Mouse (Mus musculus): Measurements from ENCODE around the gene Ide. TPM values are rescaled to one million over a fixed set of nuclear protein-coding genes. Genes with fewer than 3 reads are reported as not detected.

Gene Ide
- polyA plus RNA-seq, 1 experiment from 2014 or later, result 64.6 TPM

DNA sequence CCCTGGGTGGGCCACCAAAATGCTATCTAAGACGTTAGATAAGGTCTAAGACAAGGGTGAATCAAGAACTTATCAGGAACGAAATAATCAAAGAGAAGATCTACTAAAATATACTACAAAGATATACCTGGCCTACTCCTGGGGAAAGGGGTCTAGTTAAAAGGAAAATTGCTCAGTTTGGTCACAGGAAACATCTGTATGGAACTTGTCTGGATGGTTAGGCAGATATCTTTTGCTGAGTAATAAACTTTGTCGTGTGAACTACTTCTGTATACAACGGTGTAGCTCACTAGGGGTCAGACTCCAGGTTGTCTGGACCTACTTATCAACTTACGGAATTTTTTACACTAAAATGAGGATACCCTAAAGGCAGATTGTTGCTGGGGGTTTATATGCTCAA lies 22.4 kb upstream of the Ide start:
- no peak overlapping the region for H3K4me3 ChIP-seq
- no peaks in the 10 kb centered on the region for H3K27me3 ChIP-seq (ENCODE audit: low read depth, poor library complexity, severe bottlenecking)
- no peak overlapping the region for H3K27ac ChIP-seq (replicated peaks)
- WGBS, result 77% methylated on average over 5 of the region's 5 CpGs
- no peak for DNase-seq (ENCODE audit: low spot score)
- no peaks in the 10 kb centered on the region for H3K36me3 ChIP-seq
- no peaks in the 10 kb centered on the region for H3K4me1 ChIP-seq
- no peaks in the 10 kb centered on the region for H3K9me3 ChIP-seq (replicated peaks)

- peaks cover 17% of the 10 kb centered on the region for H3K36me3 ChIP-seq
- H3K4me1 ChIP-seq, result no peaks in the 10 kb centered on the region
- H3K27me3 ChIP-seq (ENCODE audit: low read depth, poor library complexity, severe bottlenecking), result no peaks in the 10 kb centered on the region
- DNase-seq (ENCODE audit: low spot score), result no peak
- H3K27ac ChIP-seq (replicated peaks), result no peak overlapping the region
- no peaks in the 10 kb centered on the region for H3K9me3 ChIP-seq (replicated peaks)
- no peak overlapping the region for H3K4me3 ChIP-seq
- WGBS, result 95% methylated on average over 6 of the region's 6 CpGs
These were observed 15.7 kb upstream of the Ide start for GRCm38 (mm10) chr19:37353331-37353730.

DNA sequence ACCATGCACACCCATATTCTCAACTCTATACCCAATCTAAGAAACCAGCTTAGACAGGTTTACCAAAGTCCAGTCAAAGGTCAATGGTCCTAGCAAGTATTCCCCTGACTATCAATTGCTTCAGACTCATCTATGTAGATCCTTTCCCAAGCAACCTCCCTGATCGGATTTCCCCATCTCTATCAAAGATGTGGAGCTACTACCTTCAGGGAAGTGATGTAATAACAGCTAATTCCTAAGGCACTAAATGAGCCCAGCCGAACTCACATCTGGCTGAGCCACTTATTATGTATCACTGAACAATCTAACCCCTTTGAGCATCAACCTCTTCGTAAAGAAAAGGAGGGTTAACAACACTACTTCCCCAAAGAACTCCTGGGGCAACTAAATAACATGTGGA lies 15.1 kb upstream of the Ide start:
- no peak overlapping the region for H3K27ac ChIP-seq (replicated peaks)
- DNase-seq (ENCODE audit: low spot score), result no peak
- H3K27me3 ChIP-seq (ENCODE audit: low read depth, poor library complexity, severe bottlenecking), result no peaks in the 10 kb centered on the region
- no peak overlapping the region for H3K4me3 ChIP-seq
- no peaks in the 10 kb centered on the region for H3K9me3 ChIP-seq (replicated peaks)
- no peaks in the 10 kb centered on the region for H3K4me1 ChIP-seq
- WGBS, result 94% methylated on average over 3 of the region's 3 CpGs
- peaks cover 17% of the 10 kb centered on the region for H3K36me3 ChIP-seq

- DNase-seq (ENCODE audit: low spot score), result no peak
- Histone ChIP-seq H3K4me3 (no peak overlapping the region), H3K4me1 (no peaks in the 10 kb centered on the region), H3K27me3 (ENCODE audit: low read depth, poor library complexity, severe bottlenecking) (no peaks in the 10 kb centered on the region), H3K9me3 (replicated peaks) (no peaks in the 10 kb centered on the region), H3K27ac (replicated peaks) (no peak overlapping the region), H3K36me3 (peaks cover 17% of the 10 kb centered on the region)
These were observed 11.3 kb upstream of the Ide start for GRCm38 (mm10) chr19:37348952-37349351.

DNA sequence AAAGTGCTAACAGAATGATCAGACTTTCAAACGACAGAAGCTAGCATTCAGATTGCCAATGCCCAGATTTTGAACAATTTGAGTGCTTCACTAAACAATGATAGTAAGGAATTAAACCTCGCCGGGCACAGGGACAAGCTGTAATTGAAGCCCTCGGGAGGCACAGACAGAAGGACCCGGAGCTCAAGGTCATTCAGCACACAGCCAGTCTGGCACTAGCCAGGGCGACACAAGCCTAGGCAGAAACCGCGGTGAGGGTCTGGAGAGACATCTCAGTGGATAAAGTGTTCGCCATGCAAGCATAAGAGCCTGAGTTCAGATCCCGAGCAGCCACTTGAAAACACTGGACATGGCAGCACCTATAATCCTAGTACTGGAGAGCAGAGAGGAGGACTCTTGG lies 10.7 kb upstream of the Ide start:
- H3K27ac ChIP-seq (replicated peaks), result no peak overlapping the region
- H3K4me1 ChIP-seq, result no peaks in the 10 kb centered on the region
- DNase-seq (ENCODE audit: low spot score), result no peak
- no peak overlapping the region for H3K4me3 ChIP-seq
- H3K36me3 ChIP-seq, result peaks cover 17% of the 10 kb centered on the region
- 90% methylated on average over 10 of the region's 10 CpGs for WGBS
- no peaks in the 10 kb centered on the region for H3K9me3 ChIP-seq (replicated peaks)
- no peaks in the 10 kb centered on the region for H3K27me3 ChIP-seq (ENCODE audit: low read depth, poor library complexity, severe bottlenecking)

DNA sequence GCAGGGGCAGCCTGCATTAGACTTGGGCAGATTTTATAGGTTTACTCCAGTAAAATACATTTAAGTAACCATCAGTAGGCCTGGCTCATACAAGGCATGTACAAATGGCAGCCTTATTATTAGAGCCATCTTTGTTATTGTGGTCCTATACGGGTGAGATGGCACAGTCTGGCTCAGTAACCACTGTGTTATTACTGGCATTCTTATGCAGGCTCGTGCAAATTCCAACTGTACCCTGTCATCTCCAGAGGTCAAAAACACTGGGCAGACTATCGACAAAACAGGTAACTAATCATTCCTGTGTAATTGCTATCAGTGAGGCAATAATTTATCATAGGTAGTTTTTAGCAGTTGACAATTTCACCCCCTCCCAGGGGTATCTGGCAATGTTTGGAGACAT lies 8.6 kb upstream of the Ide start:
- no peak for DNase-seq (ENCODE audit: low spot score)
- no peaks in the 10 kb centered on the region for H3K9me3 ChIP-seq (replicated peaks)
- WGBS, result 88% methylated on average over 3 of the region's 3 CpGs
- no peak overlapping the region for H3K4me3 ChIP-seq
- no peaks in the 10 kb centered on the region for H3K27me3 ChIP-seq (ENCODE audit: low read depth, poor library complexity, severe bottlenecking)
- no peak overlapping the region for H3K27ac ChIP-seq (replicated peaks)
- peaks cover 2% of the 10 kb centered on the region; the same call in 1 of the 2 replicates for H3K36me3 ChIP-seq
- H3K4me1 ChIP-seq, result no peaks in the 10 kb centered on the region

DNA sequence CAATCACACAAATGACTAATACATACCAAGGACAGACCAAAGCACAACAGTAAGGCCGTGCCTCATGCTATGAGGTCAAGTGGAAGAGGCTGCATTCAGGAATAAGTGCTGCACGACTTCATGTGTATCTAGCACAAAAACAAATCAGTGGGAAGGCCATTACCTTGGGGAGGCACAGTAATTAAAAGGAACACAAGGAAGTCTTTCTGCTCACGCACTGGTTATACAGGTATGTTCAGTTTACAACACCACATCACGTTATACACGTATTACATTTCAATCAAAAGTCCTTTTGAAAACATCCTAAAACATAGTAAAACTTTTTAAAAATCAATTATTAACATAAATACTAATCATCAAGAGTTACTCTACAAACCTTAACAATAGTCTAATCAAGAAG lies 6.2 kb upstream of the Ide start:
- no peak for DNase-seq (ENCODE audit: low spot score)
- no peak overlapping the region for H3K27ac ChIP-seq (replicated peaks)
- H3K27me3 ChIP-seq (ENCODE audit: low read depth, poor library complexity, severe bottlenecking), result no peaks in the 10 kb centered on the region
- no peaks in the 10 kb centered on the region for H3K36me3 ChIP-seq
- no peaks in the 10 kb centered on the region for H3K9me3 ChIP-seq (replicated peaks)
- H3K4me3 ChIP-seq, result no peak overlapping the region
- H3K4me1 ChIP-seq, result no peaks in the 10 kb centered on the region
- WGBS, result 90% methylated on average over 5 of the region's 5 CpGs

GRCm38 (mm10) chr19:37340931-37341330 lies 3.3 kb upstream of the Ide start:
- WGBS, result 81% methylated on average over 5 of the region's 5 CpGs
- no peaks in the 10 kb centered on the region for H3K9me3 ChIP-seq (replicated peaks)
- DNase-seq (ENCODE audit: low spot score), result no peak

GRCm38 (mm10) chr19:37340495-37340894 lies 2.8 kb upstream of the Ide start:
- no peak for DNase-seq (ENCODE audit: low spot score)
- Histone ChIP-seq H3K4me3 (no peak overlapping the region), H3K4me1 (no peaks in the 10 kb centered on the region), H3K9me3 (replicated peaks) (no peaks in the 10 kb centered on the region), H3K27me3 (ENCODE audit: low read depth, poor library complexity, severe bottlenecking) (no peaks in the 10 kb centered on the region), H3K36me3 (no peaks in the 10 kb centered on the region), H3K27ac (replicated peaks) (no peak overlapping the region)
- WGBS, result 77% methylated on average over 5 of the region's 5 CpGs

More at GRCm38 (mm10) chr19:37340931-37341330, 3.3 kb upstream of the Ide start:
- Histone ChIP-seq H3K27ac (replicated peaks) (no peak overlapping the region), H3K4me3 (no peak overlapping the region), H3K4me1 (no peaks in the 10 kb centered on the region), H3K27me3 (ENCODE audit: low read depth, poor library complexity, severe bottlenecking) (no peaks in the 10 kb centered on the region), H3K36me3 (no peaks in the 10 kb centered on the region)

GRCm38 (mm10) chr19:37335392-37335791 lies 2.3 kb downstream of the Ide start:
- Histone ChIP-seq H3K9me3 (replicated peaks) (no peaks in the 10 kb centered on the region), H3K4me1 (no peaks in the 10 kb centered on the region), H3K27ac (replicated peaks) (no peak overlapping the region), H3K4me3 (no peak overlapping the region), H3K36me3 (no peaks in the 10 kb centered on the region), H3K27me3 (ENCODE audit: low read depth, poor library complexity, severe bottlenecking) (no peaks in the 10 kb centered on the region)
- DNase-seq (ENCODE audit: low spot score), result no peak
- WGBS, result 88% methylated on average over 1 of the region's 1 CpGs

DNA sequence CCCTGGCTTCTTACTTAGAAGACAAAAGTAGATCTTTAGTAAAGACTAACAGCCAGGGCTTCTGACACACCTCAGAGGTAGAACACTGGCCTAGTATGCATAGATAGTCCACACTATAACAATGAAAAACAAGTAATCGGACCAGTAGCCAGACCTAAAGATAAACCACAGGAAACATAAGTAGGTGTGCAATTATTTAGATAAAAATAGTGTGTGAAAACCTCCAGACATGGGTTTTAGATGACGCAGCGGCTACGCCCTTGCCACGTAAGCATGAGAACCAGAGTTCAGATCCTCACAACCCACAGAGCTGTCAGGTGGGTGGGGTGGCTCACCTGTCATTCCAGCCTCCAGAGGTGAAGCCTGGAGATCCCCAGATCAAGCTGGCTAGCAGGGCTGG lies 4.3 kb downstream of the Ide start:
- Histone ChIP-seq H3K36me3 (peaks cover 18% of the 10 kb centered on the region), H3K4me1 (no peaks in the 10 kb centered on the region), H3K27ac (replicated peaks) (no peak overlapping the region), H3K27me3 (ENCODE audit: low read depth, poor library complexity, severe bottlenecking) (no peaks in the 10 kb centered on the region), H3K4me3 (no peak overlapping the region), H3K9me3 (replicated peaks) (no peaks in the 10 kb centered on the region)
- DNase-seq (ENCODE audit: low spot score), result no peak
- 97% methylated on average over 5 of the region's 5 CpGs for WGBS

- H3K27me3 ChIP-seq (ENCODE audit: low read depth, poor library complexity, severe bottlenecking), result no peaks in the 10 kb centered on the region
- no peaks in the 10 kb centered on the region for H3K9me3 ChIP-seq (replicated peaks)
- H3K36me3 ChIP-seq, result peaks cover 24% of the 10 kb centered on the region
- H3K27ac ChIP-seq (replicated peaks), result no peak overlapping the region
- no peak for DNase-seq (ENCODE audit: low spot score)
- no peaks in the 10 kb centered on the region for H3K4me1 ChIP-seq
- no peak overlapping the region for H3K4me3 ChIP-seq
- WGBS, result 94% methylated on average over 4 of the region's 4 CpGs
These were observed 4.9 kb downstream of the Ide start for GRCm38 (mm10) chr19:37332726-37333125.

DNA sequence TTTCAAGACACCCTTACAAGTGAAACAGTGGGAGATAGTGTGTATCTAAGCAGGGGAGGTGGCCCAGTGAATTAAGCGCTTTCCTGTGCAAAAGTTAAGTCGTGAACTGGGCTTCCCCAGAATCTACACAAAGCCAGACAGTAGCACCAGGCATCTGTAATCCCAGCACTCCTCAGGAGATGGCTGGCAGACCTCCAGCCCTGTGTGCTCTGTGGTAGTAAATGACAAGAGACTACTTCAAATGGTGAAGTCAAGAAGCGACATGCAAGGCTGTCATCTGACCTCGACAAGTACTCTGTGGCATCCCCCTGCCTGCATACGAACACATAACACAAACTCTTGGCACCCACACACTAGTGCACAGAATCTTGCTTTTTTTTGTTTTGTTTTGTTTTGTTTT lies 10.4 kb downstream of the Ide start:
- H3K27me3 ChIP-seq (ENCODE audit: low read depth, poor library complexity, severe bottlenecking), result no peaks in the 10 kb centered on the region
- H3K4me3 ChIP-seq, result no peak overlapping the region
- H3K9me3 ChIP-seq (replicated peaks), result no peaks in the 10 kb centered on the region
- no peaks in the 10 kb centered on the region for H3K4me1 ChIP-seq
- WGBS, result 94% methylated on average over 5 of the region's 5 CpGs
- peaks cover 48% of the 10 kb centered on the region for H3K36me3 ChIP-seq
- H3K27ac ChIP-seq (replicated peaks), result no peak overlapping the region
- DNase-seq (ENCODE audit: low spot score), result no peak

DNA sequence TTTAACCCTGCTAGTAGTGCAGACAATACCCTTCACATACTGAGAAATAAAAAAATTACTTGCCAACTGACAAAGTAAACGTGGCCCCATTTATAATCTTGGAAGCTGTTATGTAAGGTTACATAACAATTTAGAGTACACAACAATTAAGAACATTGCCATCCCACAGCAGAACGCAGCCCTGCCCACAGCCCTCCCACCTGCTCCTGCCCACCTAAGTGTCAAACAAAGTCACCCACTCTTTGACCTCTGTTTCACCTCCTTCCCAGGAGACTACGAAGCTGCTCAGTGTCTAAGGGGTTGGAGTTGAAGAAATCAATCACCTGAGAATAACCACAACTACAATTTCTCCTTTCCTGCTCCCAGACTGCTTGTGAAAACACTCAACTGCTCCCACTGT lies 14.1 kb downstream of the Ide start:
- Histone ChIP-seq H3K4me1 (no peaks in the 10 kb centered on the region), H3K36me3 (peaks cover 35% of the 10 kb centered on the region)
- WGBS, result 89% methylated on average over 3 of the region's 3 CpGs

More for the DNA sequence above, 14.1 kb downstream of the Ide start:
- Histone ChIP-seq H3K27ac (replicated peaks) (no peak overlapping the region), H3K9me3 (replicated peaks) (no peaks in the 10 kb centered on the region), H3K4me3 (no peak overlapping the region), H3K27me3 (ENCODE audit: low read depth, poor library complexity, severe bottlenecking) (no peaks in the 10 kb centered on the region)
- no peak for DNase-seq (ENCODE audit: low spot score)

Data from midbrain, embryonic 10.5 days (tissue).